Mouse (Mus musculus) stomach, embryonic 16.5 days (tissue): ENCODE data around the gene Cd8a. TPM values are rescaled to one million over a fixed set of nuclear protein-coding genes. Genes with fewer than 3 reads are reported as not detected.

Experiments
- ATAC-seq: fragments of 200-750 bp; cut with Nextera tagmentation; 2 replicates; pipeline ENCODE4 v1.8.0; 2017; ENCODE audit warnings: moderate number of reproducible peaks, moderate TSS enrichment; ENCODE audit not compliant: insufficient read depth, low FRiP score
- H3K27ac ChIP-seq: fragments of 300-500 bp; sonication (generic); 2 replicates; pipeline ENCODE4 v1.5.1; 2014; ENCODE audit warnings: low read length
- H3K27me3 ChIP-seq: fragments of 300-500 bp; sonication (generic); 2 replicates; pipeline ENCODE4 v1.6.1; 2014; ENCODE audit warnings: low read length, control low read depth, mixed read lengths; ENCODE audit not compliant: control insufficient read depth, insufficient read depth
- H3K36me3 ChIP-seq: fragments of 300-500 bp; sonication (generic); 2 replicates; pipeline ENCODE4 v1.6.1; 2014; ENCODE audit warnings: low read length; ENCODE audit not compliant: control insufficient read depth, insufficient read depth
- H3K4me1 ChIP-seq: fragments of 300-500 bp; sonication (generic); 2 replicates; pipeline ENCODE4 v1.6.1; 2014; ENCODE audit warnings: low read length, control low read depth, mixed read lengths; ENCODE audit not compliant: control insufficient read depth, insufficient read depth
- H3K4me2 ChIP-seq: fragments of 300-500 bp; sonication (generic); 2 replicates; pipeline ENCODE4 v1.6.1; 2014; ENCODE audit warnings: low read depth, low read length, mixed read lengths
- H3K4me3 ChIP-seq: fragments of 300-500 bp; sonication (generic); replicated peaks from 2 replicates; pipeline ENCODE4 v1.5.1; 2014; ENCODE audit warnings: mild to moderate bottlenecking, low read length
- H3K9ac ChIP-seq: fragments of 300-500 bp; sonication (generic); 2 replicates; pipeline ENCODE4 v1.6.1; 2014; ENCODE audit warnings: low read length
- H3K9me3 ChIP-seq: fragments of 300-500 bp; sonication (generic); replicated peaks from 2 replicates; pipeline ENCODE4 v1.6.1; 2016; ENCODE audit warnings: low read length, control low read depth; ENCODE audit not compliant: control insufficient read depth
- WGBS: fragments of 180-500 bp; shearing (Covaris S2); extraction: QIAGEN DNeasy Blood & Tissue Kit; methylation state at CpG from one replicate; pipeline ENCODE4 v1.1.7; 2014; 5-methylcytosine and 5-hydroxymethylcytosine counted together
- polyA plus RNA-seq: library from polyadenylated mRNA; unstranded; fragments of >200 nt; fragmentation: Nextera tagmentation; extraction: Ambion mirVana; gene quantifications from 2 replicates; pipeline ENCODE4 v1.2.1, GENCODE M21; 2015

Cd8a gene
- polyA plus RNA-seq, 1 experiment from 2014 or later: not detected

DNA sequence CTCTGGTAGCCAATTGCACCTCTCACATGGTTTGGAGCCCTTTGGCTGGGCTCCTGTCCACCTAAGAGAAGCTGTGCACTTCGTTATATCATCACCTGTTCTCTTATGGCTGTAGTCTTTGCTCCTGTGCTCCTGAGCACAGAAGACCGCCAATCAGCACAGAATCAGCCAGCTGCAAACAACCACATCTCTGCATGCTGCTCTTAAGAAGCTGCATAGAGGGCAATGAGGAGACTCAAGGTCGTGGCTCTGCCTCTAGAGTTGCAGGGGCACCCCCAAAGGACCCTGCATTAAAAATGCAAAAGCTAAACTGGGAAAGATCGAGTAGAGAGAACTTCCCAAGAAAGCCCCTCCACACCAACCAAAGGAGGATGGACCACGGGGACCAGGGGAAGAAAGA lies 12.5 kb upstream of the Cd8a start:
- no peaks in the 10 kb centered on the region for H3K27me3 ChIP-seq

DNA sequence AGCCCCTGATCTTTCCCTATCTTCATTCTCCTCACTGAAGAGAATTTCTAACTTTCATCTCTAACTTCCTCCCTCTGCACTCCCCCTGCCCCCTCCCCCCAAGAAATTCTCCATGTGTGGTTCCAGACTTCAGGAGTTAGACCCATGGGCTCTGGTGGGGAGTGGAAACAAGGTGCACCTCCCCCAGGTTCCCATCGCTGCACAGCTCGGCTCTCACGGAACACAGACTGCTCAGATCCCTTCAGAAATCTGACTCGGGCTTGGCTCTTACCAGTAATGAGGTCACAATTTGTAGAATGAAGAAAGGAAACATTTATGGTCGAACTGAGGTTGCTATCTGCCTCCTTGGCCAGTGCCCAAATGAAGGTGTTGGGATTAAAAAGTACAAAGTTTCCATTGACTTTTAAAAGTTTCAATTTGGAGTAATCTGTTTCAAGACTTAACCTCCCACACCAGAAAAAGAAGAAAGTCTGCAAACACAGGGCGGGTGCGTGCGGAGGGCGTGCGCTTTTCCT lies 12.0 kb upstream of the Cd8a start:
- no peak overlapping the region for H3K4me2 ChIP-seq
- H3K4me3 ChIP-seq: no peak overlapping the region
- 74% methylated on average over 10 of the region's 10 CpGs for WGBS
- no peaks in the 10 kb centered on the region for H3K9me3 ChIP-seq
- ATAC-seq: no peak
- no peak overlapping the region for H3K9ac ChIP-seq
- no peaks in the 10 kb centered on the region for H3K27me3 ChIP-seq
- no peak overlapping the region for H3K27ac ChIP-seq
- no peaks in the 10 kb centered on the region for H3K4me1 ChIP-seq
- no peaks in the 10 kb centered on the region for H3K36me3 ChIP-seq

More for the DNA sequence above, 12.5 kb upstream of the Cd8a start:
- H3K4me1 ChIP-seq: no peaks in the 10 kb centered on the region
- no peaks in the 10 kb centered on the region for H3K36me3 ChIP-seq
- 55% methylated on average over 5 of the region's 5 CpGs for WGBS
- H3K9ac ChIP-seq: no peak overlapping the region
- H3K27ac ChIP-seq: no peak overlapping the region
- ATAC-seq: no peak
- no peaks in the 10 kb centered on the region for H3K9me3 ChIP-seq
- H3K4me2 ChIP-seq: no peak overlapping the region
- H3K4me3 ChIP-seq: no peak overlapping the region

DNA sequence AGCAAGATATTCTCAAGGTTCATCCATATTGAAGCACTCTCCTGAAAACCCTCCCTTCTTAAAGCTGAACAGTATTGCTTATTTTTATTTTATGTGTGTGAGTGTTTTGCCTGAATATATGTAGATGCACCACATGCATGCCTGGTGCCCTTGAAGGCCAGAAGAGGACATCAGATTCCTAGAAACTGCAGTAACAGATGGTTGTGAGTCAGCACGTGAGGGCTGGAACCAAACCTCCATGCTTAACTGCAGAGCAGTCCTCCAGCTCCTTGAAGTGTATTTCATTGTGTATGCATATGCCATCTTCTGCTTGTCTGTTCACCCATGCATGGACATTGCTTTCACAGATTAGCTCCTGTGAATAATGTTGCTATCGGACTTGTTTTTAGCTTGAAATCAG lies 9.2 kb upstream of the Cd8a start:
- Histone ChIP-seq H3K27ac (no peak overlapping the region), H3K27me3 (no peaks in the 10 kb centered on the region), H3K9ac (no peak overlapping the region), H3K4me3 (no peak overlapping the region), H3K4me2 (no peak overlapping the region), H3K36me3 (no peaks in the 10 kb centered on the region), H3K4me1 (no peaks in the 10 kb centered on the region), H3K9me3 (no peaks in the 10 kb centered on the region)
- ATAC-seq: no peak
- WGBS: 77% methylated on average over 2 of the region's 2 CpGs

DNA sequence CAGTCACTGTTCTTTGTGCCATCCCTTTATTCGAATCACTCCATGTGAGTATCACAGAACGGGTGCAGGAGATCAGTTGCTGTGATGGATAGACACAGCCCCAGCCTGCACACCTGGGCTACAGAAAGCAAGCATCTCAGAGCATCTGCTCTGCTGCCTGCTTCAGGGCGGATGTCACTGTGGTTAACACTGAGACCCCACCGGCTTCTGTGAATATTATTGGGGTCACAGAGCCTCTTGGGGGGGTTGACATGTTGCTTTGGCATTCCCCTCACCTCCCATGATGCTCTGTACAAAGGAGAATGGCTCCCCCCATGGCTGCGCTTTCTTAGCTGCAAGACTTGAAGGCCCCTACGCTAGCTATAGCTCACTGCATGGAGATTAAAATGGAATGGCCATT lies 3.8 kb upstream of the Cd8a start:
- no peaks in the 10 kb centered on the region for H3K27me3 ChIP-seq
- H3K9ac ChIP-seq: no peak overlapping the region
- no peak overlapping the region for H3K4me2 ChIP-seq
- no peak for ATAC-seq
- no peak overlapping the region for H3K27ac ChIP-seq
- no peaks in the 10 kb centered on the region for H3K36me3 ChIP-seq
- H3K9me3 ChIP-seq: no peaks in the 10 kb centered on the region
- H3K4me1 ChIP-seq: no peaks in the 10 kb centered on the region
- WGBS: 90% methylated on average over 6 of the region's 6 CpGs
- H3K4me3 ChIP-seq: no peak overlapping the region

DNA sequence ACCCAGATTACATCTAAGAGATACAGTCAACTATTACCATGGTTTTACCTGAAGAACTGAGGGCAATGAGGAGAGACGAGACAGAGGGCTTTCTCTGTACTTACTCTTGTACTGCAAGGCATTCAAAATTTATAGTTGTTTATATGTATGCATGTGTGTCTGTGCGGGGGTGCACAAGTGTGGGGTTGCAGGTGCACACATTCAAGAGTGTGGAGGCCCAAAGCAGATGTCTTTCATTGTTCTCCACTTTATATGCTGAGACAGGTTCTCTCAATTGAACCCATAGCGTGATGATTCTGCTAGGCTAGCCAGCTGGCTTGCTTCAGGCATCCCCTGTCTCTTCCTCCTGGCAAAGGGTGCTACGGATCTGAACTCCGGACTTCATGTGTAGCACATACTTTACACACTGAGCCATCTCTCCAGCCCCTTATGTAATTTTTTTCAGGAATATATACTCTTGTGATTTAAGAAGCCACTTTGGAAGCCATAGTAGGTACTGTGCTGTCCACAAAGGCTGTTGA lies 2.1 kb upstream of the Cd8a start:
- Histone ChIP-seq H3K9ac (no peak overlapping the region), H3K36me3 (no peaks in the 10 kb centered on the region), H3K27ac (no peak overlapping the region), H3K9me3 (no peaks in the 10 kb centered on the region), H3K4me1 (no peaks in the 10 kb centered on the region), H3K4me3 (no peak overlapping the region), H3K4me2 (no peak overlapping the region), H3K27me3 (no peaks in the 10 kb centered on the region)
- 77% methylated on average over 5 of the region's 5 CpGs for WGBS
- no peak for ATAC-seq

DNA sequence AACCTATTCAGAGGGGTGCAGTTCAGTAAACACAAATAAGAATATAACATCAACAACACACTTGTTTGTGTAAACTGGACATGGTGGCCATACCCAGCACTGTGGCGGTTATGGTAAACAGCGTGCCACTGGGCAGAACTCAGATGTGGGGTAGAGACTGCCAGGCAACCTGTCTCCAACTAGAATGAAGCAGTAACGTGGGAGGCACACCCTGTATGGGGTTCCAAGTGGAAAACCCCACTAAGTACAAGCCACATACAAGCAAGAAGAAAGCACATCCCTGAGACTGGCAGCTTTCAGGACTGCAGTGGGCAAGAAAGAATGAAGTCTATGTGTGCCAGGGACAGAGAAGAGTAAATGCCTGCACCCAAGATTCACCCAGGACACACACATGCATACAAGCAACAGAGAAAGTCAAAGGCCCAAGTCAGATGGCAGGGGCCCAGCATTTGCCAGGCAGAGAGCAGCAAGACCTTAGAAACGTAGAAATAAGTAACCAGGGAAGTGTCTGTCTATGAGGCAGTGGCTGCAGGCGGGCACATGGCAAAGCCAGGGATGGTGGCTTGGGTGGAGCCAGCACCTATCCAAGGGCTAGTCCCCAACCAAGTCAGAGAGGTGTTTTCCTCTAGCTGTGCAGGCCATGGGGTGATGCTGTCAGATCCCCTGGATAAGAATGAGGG lies 1.0 kb upstream of the Cd8a start:
- H3K9me3 ChIP-seq: no peaks in the 10 kb centered on the region
- no peak for ATAC-seq
- no peak overlapping the region for H3K4me2 ChIP-seq
- no peak overlapping the region for H3K9ac ChIP-seq
- no peak overlapping the region for H3K27ac ChIP-seq
- no peak overlapping the region for H3K4me3 ChIP-seq
- WGBS: 87% methylated on average over 5 of the region's 5 CpGs
- H3K36me3 ChIP-seq: no peaks in the 10 kb centered on the region
- H3K4me1 ChIP-seq: no peaks in the 10 kb centered on the region
- no peaks in the 10 kb centered on the region for H3K27me3 ChIP-seq

DNA sequence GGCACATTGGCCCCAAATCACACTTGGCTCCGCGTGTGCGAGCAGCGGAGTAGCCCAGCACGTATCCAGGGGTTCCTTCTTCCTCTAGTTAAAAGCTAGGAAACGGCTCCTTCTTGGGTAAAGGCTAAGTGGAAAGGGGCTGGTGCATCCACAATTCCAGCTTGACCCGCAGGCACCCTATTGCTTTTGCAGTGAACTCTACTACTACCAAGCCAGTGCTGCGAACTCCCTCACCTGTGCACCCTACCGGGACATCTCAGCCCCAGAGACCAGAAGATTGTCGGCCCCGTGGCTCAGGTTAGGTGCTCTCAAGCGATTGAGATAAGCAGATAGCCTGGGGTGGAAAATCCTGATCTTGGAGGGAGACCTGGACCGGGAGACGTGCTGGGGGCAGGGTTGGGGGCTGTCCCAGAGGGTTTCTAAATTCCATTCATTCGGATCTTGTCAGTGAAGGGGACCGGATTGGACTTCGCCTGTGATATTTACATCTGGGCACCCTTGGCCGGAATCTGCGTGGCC lies 1.1 kb downstream of the Cd8a start:
- Histone ChIP-seq H3K36me3 (no peaks in the 10 kb centered on the region), H3K9ac (no peak overlapping the region), H3K27me3 (no peaks in the 10 kb centered on the region), H3K27ac (no peak overlapping the region), H3K4me2 (no peak overlapping the region), H3K4me1 (no peaks in the 10 kb centered on the region), H3K9me3 (no peaks in the 10 kb centered on the region), H3K4me3 (no peak overlapping the region)
- ATAC-seq: no peak
- 86% methylated on average over 19 of the region's 19 CpGs for WGBS

DNA sequence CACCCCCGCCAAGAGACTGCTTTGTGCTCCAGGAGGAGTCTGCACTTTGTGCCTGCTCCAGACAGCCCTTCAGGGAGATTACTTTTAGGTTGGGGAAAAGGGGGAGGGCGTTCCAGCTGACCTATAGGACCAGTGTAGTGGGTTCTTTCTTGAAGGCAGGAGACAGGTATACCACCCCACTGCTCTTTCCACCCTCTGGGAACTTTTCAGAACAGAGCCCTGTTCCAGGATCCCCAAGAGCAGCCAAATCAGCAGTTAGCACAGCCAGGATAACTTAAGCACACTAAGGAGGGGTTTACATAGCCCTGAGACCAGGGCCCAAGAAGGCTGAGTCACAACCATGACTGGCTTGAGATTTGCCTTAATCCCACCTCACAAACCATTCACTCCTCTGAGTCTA lies 1.7 kb downstream of the Cd8a start:
- no peaks in the 10 kb centered on the region for H3K36me3 ChIP-seq
- WGBS: 76% methylated on average over 2 of the region's 2 CpGs

DNA sequence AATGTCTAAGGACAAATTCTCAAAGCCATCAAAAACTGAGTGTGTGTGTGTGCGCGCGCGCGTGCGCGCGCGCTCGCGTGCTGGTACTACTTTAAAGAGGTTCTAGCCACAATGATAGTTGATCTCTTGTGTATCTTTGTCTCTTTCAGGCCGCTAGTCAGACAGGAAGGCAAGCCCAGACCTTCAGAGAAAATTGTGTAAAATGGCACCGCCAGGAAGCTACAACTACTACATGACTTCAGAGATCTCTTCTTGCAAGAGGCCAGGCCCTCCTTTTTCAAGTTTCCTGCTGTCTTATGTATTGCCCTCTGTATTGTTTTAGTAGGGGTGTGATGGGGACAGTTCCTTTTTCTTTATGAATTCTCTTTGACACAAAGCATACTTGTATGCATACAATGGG lies 3.5 kb downstream of the Cd8a start:
- no peak overlapping the region for H3K4me3 ChIP-seq
- H3K4me1 ChIP-seq: no peaks in the 10 kb centered on the region
- no peak overlapping the region for H3K4me2 ChIP-seq
- 97% methylated on average over 13 of the region's 13 CpGs for WGBS
- no peaks in the 10 kb centered on the region for H3K9me3 ChIP-seq
- H3K36me3 ChIP-seq: no peaks in the 10 kb centered on the region
- no peak for ATAC-seq
- no peaks in the 10 kb centered on the region for H3K27me3 ChIP-seq
- H3K27ac ChIP-seq: no peak overlapping the region
- no peak overlapping the region for H3K9ac ChIP-seq

More for the DNA sequence above, 1.7 kb downstream of the Cd8a start:
- Histone ChIP-seq H3K27me3 (no peaks in the 10 kb centered on the region), H3K27ac (no peak overlapping the region), H3K4me2 (no peak overlapping the region), H3K9me3 (no peaks in the 10 kb centered on the region), H3K4me3 (no peak overlapping the region), H3K4me1 (no peaks in the 10 kb centered on the region), H3K9ac (no peak overlapping the region)
- no peak for ATAC-seq
